Mouse (Mus musculus) C2C12 (cell line): ENCODE results near the gene Apeh.

Experiments used
- CEBPB ChIP-seq: IDR thresholded peaks from one replicate; pipeline ENCODE4 v1.6.1; 2011; ENCODE audit warnings: low read depth, mild to moderate bottlenecking, control low read depth, moderate library complexity
- CTCF ChIP-seq: IDR thresholded peaks from one replicate; pipeline ENCODE4 v1.5.1; 2011; ENCODE audit not compliant: control insufficient read depth, insufficient read depth, insufficient read length
- FOSL1 ChIP-seq: IDR thresholded peaks from one replicate; pipeline ENCODE4 v1.8.0; 2011; ENCODE audit warnings: mild to moderate bottlenecking, low read length; ENCODE audit not compliant: poor library complexity, insufficient read depth, severe bottlenecking

DNA sequence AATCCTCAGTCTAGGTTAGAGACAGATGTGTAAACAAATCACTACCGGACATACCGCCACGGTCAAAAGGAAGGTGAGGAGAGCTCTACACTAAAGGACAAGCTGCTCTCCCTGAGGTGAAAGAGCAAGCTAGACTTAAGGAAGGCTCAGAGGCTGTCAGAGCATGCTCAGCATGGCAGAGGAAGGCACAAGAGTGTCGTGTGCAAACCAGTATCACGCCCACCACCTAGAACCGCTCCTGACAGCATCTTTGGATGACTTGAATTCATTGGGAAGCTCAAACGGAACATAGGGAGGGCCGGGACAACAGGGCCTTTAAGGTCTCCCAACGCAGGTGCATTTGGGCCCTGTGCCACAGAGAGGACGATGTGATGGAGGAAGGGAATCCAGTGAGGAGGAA, 47.0 kb upstream of the Apeh start:
- TF ChIP-seq CTCF (no peak), CEBPB (no peak), FOSL1 (no peak)
